ENCODE assay signal across 24 mouse cellular contexts in the genomic region with DNA sequence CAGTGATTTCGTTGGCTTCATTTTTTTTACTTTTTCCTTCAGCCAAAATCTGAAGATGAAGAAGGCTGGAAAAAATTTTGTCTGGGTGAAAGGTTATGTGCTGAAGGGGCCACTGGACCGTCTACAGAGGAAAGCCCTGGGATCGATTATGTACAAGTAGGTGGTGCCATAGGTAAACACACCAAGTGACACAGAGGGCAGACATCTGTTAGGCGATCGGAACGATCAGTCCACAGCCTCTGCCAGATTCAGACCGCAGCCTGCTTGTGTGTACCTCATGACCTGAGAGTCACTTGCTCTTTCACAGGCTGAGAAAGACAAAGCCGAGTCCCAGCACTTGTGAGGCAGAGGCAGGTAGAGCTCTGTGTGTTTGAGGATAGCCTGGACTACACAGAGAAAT. TPM values are rescaled to one million over a fixed set of nuclear protein-coding genes. Genes with fewer than 3 reads are reported as not detected.
DNase-seq lines count a peak whose midpoint lies in the region; ATAC-seq and TF ChIP-seq lines count a peak whose summit lies in the region.
"Had no signal": no experiment of that assay in that cellular context is flagged by ENCODE, and none has a peak within 500 bp of the region (broad histone marks: within the 10 kb centered on the region; RNA-seq: fewer than 3 reads in every experiment).

No protein-coding gene starts in this region.

- H3K36me3 ChIP-seq in heart, embryonic 11.5 days (ENCODE audit: control insufficient read depth, insufficient read depth, low read length): peaks cover 13% of the 10 kb centered on the region
- peaks cover 24% of the 10 kb centered on the region for H3K36me3 ChIP-seq in liver, adult 2 months (ENCODE audit: control insufficient read depth, insufficient read depth, low read length)
- peaks cover 74% of the 10 kb centered on the region for H3K36me3 ChIP-seq in liver, embryonic 12.5 days
- H3K36me3 ChIP-seq in liver, embryonic 16.5 days (ENCODE audit: control insufficient read depth, insufficient read depth): peaks cover 12% of the 10 kb centered on the region
- peaks cover 50% of the 10 kb centered on the region for H3K36me3 ChIP-seq in hindbrain, embryonic 14.5 days (replicated peaks; ENCODE audit: control insufficient read depth, insufficient read depth)

- no peak for TF ChIP-seq POLR2A in liver, adult 2 months (IDR thresholded peaks at IDR 0.05; ENCODE audit: extremely low read depth, insufficient read depth, low read length)

- no peak for TF ChIP-seq CTCF in liver, adult 2 months (IDR thresholded peaks at IDR 0.05; ENCODE audit: low read depth, low read length)

- no peak overlapping the region for H3K27ac ChIP-seq in heart, embryonic 11.5 days (ENCODE audit: low read depth, low read length)
- H3K27ac ChIP-seq in liver, adult 2 months (replicated peaks; ENCODE audit: insufficient read depth, low read depth, low read length): peak overlapping the region; percentile 73
- no peak overlapping the region for H3K27ac ChIP-seq in liver, embryonic 12.5 days
- peak overlapping the region; percentile 48 for H3K27ac ChIP-seq in liver, embryonic 16.5 days (ENCODE audit: low read length)
- H3K27ac ChIP-seq in hindbrain, embryonic 14.5 days: no peak overlapping the region
- H3K27ac ChIP-seq: embryonic facial prominence, embryonic 10.5 days; embryonic facial prominence, embryonic 12.5 days; forebrain, embryonic 13.5 days had no signal

- H3K4me2 ChIP-seq in heart, embryonic 11.5 days: no peak overlapping the region
- H3K4me2 ChIP-seq in liver, embryonic 12.5 days: no peak overlapping the region
- no peak overlapping the region for H3K4me2 ChIP-seq in liver, embryonic 16.5 days (ENCODE audit: low read depth, low read length)
- H3K4me2 ChIP-seq in hindbrain, embryonic 14.5 days (replicated peaks): no peak overlapping the region
- H3K4me2 ChIP-seq: embryonic facial prominence, embryonic 12.5 days; forebrain, embryonic 13.5 days had no signal

- H3K4me1 ChIP-seq in heart, embryonic 11.5 days (ENCODE audit: control insufficient read depth, insufficient read depth, low read length): no peaks in the 10 kb centered on the region
- H3K4me1 ChIP-seq in liver, adult 2 months (ENCODE audit: control insufficient read depth, insufficient read depth, low read length): peaks cover 6% of the 10 kb centered on the region
- H3K4me1 ChIP-seq in liver, embryonic 12.5 days: peaks cover 12% of the 10 kb centered on the region
- H3K4me1 ChIP-seq in liver, embryonic 16.5 days (ENCODE audit: control insufficient read depth, low read depth, low read length): peaks cover 8% of the 10 kb centered on the region
- peaks cover 5% of the 10 kb centered on the region; the same call in 1 of the 2 replicates for H3K4me1 ChIP-seq in hindbrain, embryonic 14.5 days (replicated peaks; ENCODE audit: control insufficient read depth, insufficient read depth, low read length)
- H3K4me1 ChIP-seq: embryonic facial prominence, embryonic 12.5 days; forebrain, embryonic 13.5 days had no signal

- H3K27me3 ChIP-seq in heart, embryonic 11.5 days (ENCODE audit: control insufficient read depth, insufficient read depth, low read length): no peaks in the 10 kb centered on the region
- H3K27me3 ChIP-seq in liver, adult 2 months (ENCODE audit: control insufficient read depth, insufficient read depth, low read length): no peaks in the 10 kb centered on the region
- H3K27me3 ChIP-seq in liver, embryonic 12.5 days (replicated peaks): no peaks in the 10 kb centered on the region
- H3K27me3 ChIP-seq in liver, embryonic 16.5 days (ENCODE audit: control insufficient read depth, insufficient read depth, low read depth, low read length): no peaks in the 10 kb centered on the region
- no peaks in the 10 kb centered on the region for H3K27me3 ChIP-seq in hindbrain, embryonic 14.5 days (ENCODE audit: control insufficient read depth, insufficient read depth, low read length)
- H3K27me3 ChIP-seq: CH12.LX; embryonic facial prominence, embryonic 12.5 days; forebrain, embryonic 13.5 days; Patski had no signal

- WGBS in heart, embryonic 11.5 days (ENCODE audit: insufficient replicate concordance): 84% methylated on average over 8 of the region's 8 CpGs
- WGBS in liver, adult 2 months: 26% methylated on average over 8 of the region's 8 CpGs
- 75% methylated on average over 8 of the region's 8 CpGs for WGBS in liver, embryonic 12.5 days (ENCODE audit: insufficient replicate concordance)
- WGBS in liver, embryonic 16.5 days (ENCODE audit: insufficient replicate concordance): 76% methylated on average over 8 of the region's 8 CpGs
- WGBS in hindbrain, embryonic 14.5 days: 88% methylated on average over 8 of the region's 8 CpGs

- H3K9ac ChIP-seq in heart, embryonic 11.5 days (ENCODE audit: low read depth, low read length): no peak overlapping the region
- H3K9ac ChIP-seq in liver, adult 2 months (ENCODE audit: low read depth, low read length): no peak overlapping the region
- no peak overlapping the region for H3K9ac ChIP-seq in liver, embryonic 12.5 days
- H3K9ac ChIP-seq in liver, embryonic 16.5 days (ENCODE audit: low read depth, low read length): no peak overlapping the region
- no peak overlapping the region for H3K9ac ChIP-seq in hindbrain, embryonic 14.5 days
- H3K9ac ChIP-seq: embryonic facial prominence, embryonic 12.5 days; forebrain, embryonic 13.5 days had no signal

- H3K4me3 ChIP-seq in heart, embryonic 11.5 days (ENCODE audit: low read depth, low read length): no peak overlapping the region
- no peak overlapping the region for H3K4me3 ChIP-seq in liver, adult 2 months (ENCODE audit: insufficient read depth, low read depth, low read length)
- H3K4me3 ChIP-seq in liver, embryonic 12.5 days: no peak overlapping the region
- no peak overlapping the region for H3K4me3 ChIP-seq in liver, embryonic 16.5 days (ENCODE audit: low read depth, low read length)
- H3K4me3 ChIP-seq in hindbrain, embryonic 14.5 days (replicated peaks; ENCODE audit: low read length): no peak overlapping the region
- H3K4me3 ChIP-seq: embryonic facial prominence, embryonic 10.5 days; embryonic facial prominence, embryonic 12.5 days; forebrain, embryonic 13.5 days had no signal

- intact Hi-C loops in left cerebral cortex, postnatal 25 days (cut with DNase I): no loop called here

- DNase-seq in heart, adult 11 months: peak; percentile 68
- peak; percentile 97 for DNase-seq in liver, adult 2 months (ENCODE audit: extremely low read depth, low read depth, low spot score)
- no peak for DNase-seq in left cerebral cortex, postnatal 25 days (ENCODE audit: low spot score in 2 of 2)
- no peak for DNase-seq in hindbrain, embryonic 14.5 days (ENCODE audit: low spot score)
- DNase-seq: adrenal gland, adult 8-10 months; adrenal gland, postnatal 14 days; adrenal gland, postnatal 36 days; B cell, adult 2 months; cerebellum, adult 11-12 months; cerebellum, adult 2 months; cerebellum, adult 9-10 months; cerebellum, postnatal 10 days; cerebellum, postnatal 25 days had no signal

- H3K79me2 ChIP-seq in liver, adult 2 months (ENCODE audit: control insufficient read depth, insufficient read depth, low read length): no peaks in the 10 kb centered on the region; the same call in 1 of the 2 replicates

- H3K9me3 ChIP-seq in heart, embryonic 11.5 days (replicated peaks; ENCODE audit: control insufficient read depth, low read length): no peaks in the 10 kb centered on the region
- no peaks in the 10 kb centered on the region for H3K9me3 ChIP-seq in liver, embryonic 12.5 days (replicated peaks)
- H3K9me3 ChIP-seq in liver, embryonic 16.5 days (replicated peaks; ENCODE audit: control insufficient read depth, low read length): no peaks in the 10 kb centered on the region
- no peaks in the 10 kb centered on the region for H3K9me3 ChIP-seq in hindbrain, embryonic 14.5 days (ENCODE audit: control insufficient read depth, low read length)
- H3K9me3 ChIP-seq: embryonic facial prominence, embryonic 10.5 days; embryonic facial prominence, embryonic 12.5 days; forebrain, embryonic 13.5 days; G1E had no signal

- ATAC-seq in heart, embryonic 11.5 days (replicated peaks; ENCODE audit: insufficient number of reproducible peaks, low FRiP score, low TSS enrichment): no peak
- no peak for ATAC-seq in liver, embryonic 12.5 days
- ATAC-seq in liver, embryonic 16.5 days (ENCODE audit: low read depth): peak; percentile 50
- no peak for ATAC-seq in hindbrain, embryonic 14.5 days (ENCODE audit: low FRiP score)
- ATAC-seq: activated CD4-positive, CD25-positive, alpha-beta regulatory T cell, adult 4 months; CD4-positive, CD25-positive, alpha-beta regulatory T cell, adult 4 months; forebrain, embryonic 13.5 days; Patski had no signal

RNA-seq across cellular contexts. Expression of gene Gemin2, which starts 4.8 kb away (rescaled TPM):
- polyA plus RNA-seq in heart, embryonic 11.5 days (2014; fragmentation: Nextera tagmentation; extraction: Ambion mirVana): 23.2 and 25.4 TPM in 2 replicates
- 11.5 and 15.9 TPM in 2 replicates for total RNA-seq in liver, adult 2 months (2014; rRNA removed)
- 3.7 and 4.8 TPM in 2 replicates for polyA plus RNA-seq in liver, adult 2 months (2012; rRNA removed)
- 27.3 and 28.2 TPM in 2 replicates for polyA plus RNA-seq in liver, embryonic 12.5 days (2016; fragmentation: Nextera tagmentation; extraction: Ambion mirVana)
- polyA plus RNA-seq in liver, embryonic 16.5 days (2015; fragmentation: Nextera tagmentation; extraction: Ambion mirVana): 15.7 and 18.9 TPM in 2 replicates
- total RNA-seq in left cerebral cortex, postnatal 25 days (2021): 1 to 10 TPM; 8.7 to 8.9 TPM
- 11.8 and 13.9 TPM in 2 replicates for polyA plus RNA-seq in hindbrain, embryonic 14.5 days (2014; fragmentation: Nextera tagmentation; extraction: Ambion mirVana)

RNA-seq across cellular contexts. Expression of gene Sec23a, which starts 6.2 kb away (rescaled TPM):
- polyA plus RNA-seq in heart, embryonic 11.5 days (2014; fragmentation: Nextera tagmentation; extraction: Ambion mirVana): 77.8 and 103 TPM in 2 replicates
- 78.0 and 96.3 TPM in 2 replicates for total RNA-seq in liver, adult 2 months (2014; rRNA removed)
- 23.7 and 25.2 TPM in 2 replicates for polyA plus RNA-seq in liver, adult 2 months (2012; rRNA removed)
- polyA plus RNA-seq in liver, embryonic 12.5 days (2016; fragmentation: Nextera tagmentation; extraction: Ambion mirVana): 31.2 and 32.5 TPM in 2 replicates
- 28.6 and 29.5 TPM in 2 replicates for polyA plus RNA-seq in liver, embryonic 16.5 days (2015; fragmentation: Nextera tagmentation; extraction: Ambion mirVana)
- total RNA-seq in left cerebral cortex, postnatal 25 days (2021): 100 to 1,000 TPM; 104 to 108 TPM
- polyA plus RNA-seq in hindbrain, embryonic 14.5 days (2014; fragmentation: Nextera tagmentation; extraction: Ambion mirVana): 130 and 144 TPM in 2 replicates

RNA-seq across cellular contexts. Expression of gene Trappc6b, which starts 43.3 kb away (rescaled TPM):
- 62.5 and 64.2 TPM in 2 replicates for polyA plus RNA-seq in heart, embryonic 11.5 days (2014; fragmentation: Nextera tagmentation; extraction: Ambion mirVana)
- total RNA-seq in liver, adult 2 months (2014; rRNA removed): 34.2 and 37.6 TPM in 2 replicates
- polyA plus RNA-seq in liver, adult 2 months (2012; rRNA removed): 63.9 and 68.0 TPM in 2 replicates
- 54.4 and 55.3 TPM in 2 replicates for polyA plus RNA-seq in liver, embryonic 12.5 days (2016; fragmentation: Nextera tagmentation; extraction: Ambion mirVana)
- 45.9 and 51.2 TPM in 2 replicates for polyA plus RNA-seq in liver, embryonic 16.5 days (2015; fragmentation: Nextera tagmentation; extraction: Ambion mirVana)
- 100 to 1,000 TPM; 121 to 122 TPM for total RNA-seq in left cerebral cortex, postnatal 25 days (2021)
- polyA plus RNA-seq in hindbrain, embryonic 14.5 days (2014; fragmentation: Nextera tagmentation; extraction: Ambion mirVana): 110 and 111 TPM in 2 replicates

RNA-seq across cellular contexts. Expression of gene Pnn, which starts 48.7 kb away (rescaled TPM):
- polyA plus RNA-seq in heart, embryonic 11.5 days (2014; fragmentation: Nextera tagmentation; extraction: Ambion mirVana): 68.5 and 74.1 TPM in 2 replicates
- 7.3 and 9.9 TPM in 2 replicates for total RNA-seq in liver, adult 2 months (2014; rRNA removed)
- polyA plus RNA-seq in liver, adult 2 months (2012; rRNA removed): 4.7 and 8.6 TPM in 2 replicates
- 68.6 and 69.4 TPM in 2 replicates for polyA plus RNA-seq in liver, embryonic 12.5 days (2016; fragmentation: Nextera tagmentation; extraction: Ambion mirVana)
- 25.1 and 32.1 TPM in 2 replicates for polyA plus RNA-seq in liver, embryonic 16.5 days (2015; fragmentation: Nextera tagmentation; extraction: Ambion mirVana)
- total RNA-seq in left cerebral cortex, postnatal 25 days (2021): 10 to 100 TPM; 45.2 to 60.0 TPM
- polyA plus RNA-seq in hindbrain, embryonic 14.5 days (2014; fragmentation: Nextera tagmentation; extraction: Ambion mirVana): 63.4 and 70.6 TPM in 2 replicates

Comparison
In these comparisons a context has a peak if more than half of its experiments do, and no peak if none do; other contexts are left out.
1. H3K27ac ChIP-seq: peak in liver, adult 2 months (single experiment) and liver, embryonic 16.5 days (single experiment); none in heart, embryonic 11.5 days (single experiment), liver, embryonic 12.5 days (single experiment) and hindbrain, embryonic 14.5 days (single experiment).
2. DNase-seq: peak in heart, adult 11 months (single experiment) and liver, adult 2 months (single experiment); none in left cerebral cortex, postnatal 25 days (0 of 2) and hindbrain, embryonic 14.5 days (single experiment).